Mouse (Mus musculus) kidney, adult 2 months (tissue): ENCODE measurements around the gene Abtb1.

Experiments
- CTCF ChIP-seq: fragments of 200-500 bp; conservative IDR thresholded peaks from 2 replicates; pipeline ENCODE4 v1.5.1; 2011; ENCODE audit warnings: low read depth, mild to moderate bottlenecking, control low read depth, low read length, moderate library complexity, mixed read lengths; ENCODE audit not compliant: insufficient read depth, insufficient read length
- POLR2A ChIP-seq: fragments of 200-500 bp; IDR thresholded peaks from one replicate; pipeline ENCODE4 v1.6.1; 2011; ENCODE audit warnings: low read depth, low read length, control low read depth

GRCm38 (mm10) chr6:88886417-88886967, 44.7 kb upstream of the Abtb1 start:
- TF ChIP-seq CTCF (no peak), POLR2A (no peak)
